Mouse (Mus musculus) thymus, adult 2 months (tissue): ENCODE measurements around the gene Adamtsl2. TPM values are rescaled to one million over a fixed set of nuclear protein-coding genes. Genes with fewer than 3 reads are reported as not detected.

Experiments
- DNase-seq: peaks from one replicate; pipeline ENCODE4 v3.0.0; 2021
- H3K27ac ChIP-seq: fragments of 200-500 bp; 2 replicates; pipeline ENCODE4 v1.5.1; 2012; ENCODE audit warnings: low read length, control low read depth; ENCODE audit not compliant: control insufficient read depth, insufficient read depth
- H3K27me3 ChIP-seq: fragments of 200-500 bp; 2 replicates; pipeline ENCODE4 v1.6.1; 2012; ENCODE audit warnings: mild to moderate bottlenecking, low read length, moderate library complexity, mixed read lengths; ENCODE audit not compliant: control insufficient read depth, insufficient read depth
- H3K36me3 ChIP-seq: fragments of 200-500 bp; 2 replicates; pipeline ENCODE4 v1.6.1; 2012; ENCODE audit warnings: mild to moderate bottlenecking, low read length, moderate library complexity; ENCODE audit not compliant: control insufficient read depth, insufficient read depth
- H3K4me1 ChIP-seq: fragments of 200-500 bp; replicated peaks from 2 replicates; pipeline ENCODE4 v1.6.1; 2012; ENCODE audit warnings: low read length; ENCODE audit not compliant: control insufficient read depth, insufficient read depth
- H3K4me3 ChIP-seq: fragments of 200-500 bp; 2 replicates; pipeline ENCODE4 v1.5.1; 2012; ENCODE audit warnings: mild to moderate bottlenecking, low read length, control low read depth, moderate library complexity; ENCODE audit not compliant: control insufficient read depth, insufficient read depth
- CTCF ChIP-seq: fragments of 200-500 bp; IDR thresholded peaks from 2 replicates; pipeline ENCODE4 v1.5.1; 2012; ENCODE audit warnings: mild to moderate bottlenecking, control low read depth, low read length, moderate library complexity, borderline replicate concordance; ENCODE audit not compliant: control insufficient read depth, poor library complexity, insufficient read depth; ENCODE audit errors: extremely low read depth
- POLR2A ChIP-seq: fragments of 200-500 bp; IDR thresholded peaks from 2 replicates; pipeline ENCODE4 v1.6.1; 2012; ENCODE audit warnings: mild to moderate bottlenecking, low read length, control low read depth, moderate library complexity; ENCODE audit not compliant: control insufficient read depth, poor library complexity, insufficient read depth; ENCODE audit errors: extremely low read depth
- WGBS: fragments of 180-500 bp; shearing (Covaris S2); methylation state at CpG from one replicate; pipeline ENCODE4 v1.1.7; 2018; 5-methylcytosine and 5-hydroxymethylcytosine counted together
- polyA plus RNA-seq: library from polyadenylated mRNA; depleted of rRNA; stranded (reverse); fragments of >200 nt; gene quantifications from 2 replicates; pipeline ENCODE4 v1.2.3, GENCODE M21; 2012

The Adamtsl2 gene
- polyA plus RNA-seq, 1 experiment, result 16.1 TPM

DNA sequence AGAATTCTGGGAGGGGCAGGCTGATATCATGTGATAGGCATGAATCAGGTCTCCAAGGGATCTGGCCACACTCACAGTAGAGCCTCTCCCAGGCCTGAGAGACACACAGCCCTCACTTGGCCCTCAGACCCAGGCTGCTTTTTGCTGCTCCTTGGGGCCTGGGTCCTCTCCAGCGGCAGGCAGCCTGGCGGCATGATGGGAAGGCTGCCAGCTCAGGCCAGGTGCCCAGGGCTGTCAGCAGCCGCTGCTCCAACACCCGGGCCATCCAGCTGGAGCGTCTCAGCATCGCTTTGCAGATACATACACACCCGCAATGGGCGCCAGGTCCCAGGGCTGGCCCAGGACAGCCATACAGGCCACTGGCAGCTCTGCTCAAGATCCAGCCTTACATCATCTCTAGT is 41.1 kb downstream of the Adamtsl2 start:
- peaks cover 56% of the 10 kb centered on the region for H3K4me1 ChIP-seq
- no peak overlapping the region for H3K4me3 ChIP-seq
- no peaks in the 10 kb centered on the region for H3K27me3 ChIP-seq
- 44% methylated on average over 8 of the region's 8 CpGs for WGBS
- no peak for TF ChIP-seq POLR2A
- no peak for TF ChIP-seq CTCF
- H3K27ac ChIP-seq, result peak overlapping the region; percentile 100
- no peaks in the 10 kb centered on the region for H3K36me3 ChIP-seq
- DNase-seq, result peak; percentile 55

DNA sequence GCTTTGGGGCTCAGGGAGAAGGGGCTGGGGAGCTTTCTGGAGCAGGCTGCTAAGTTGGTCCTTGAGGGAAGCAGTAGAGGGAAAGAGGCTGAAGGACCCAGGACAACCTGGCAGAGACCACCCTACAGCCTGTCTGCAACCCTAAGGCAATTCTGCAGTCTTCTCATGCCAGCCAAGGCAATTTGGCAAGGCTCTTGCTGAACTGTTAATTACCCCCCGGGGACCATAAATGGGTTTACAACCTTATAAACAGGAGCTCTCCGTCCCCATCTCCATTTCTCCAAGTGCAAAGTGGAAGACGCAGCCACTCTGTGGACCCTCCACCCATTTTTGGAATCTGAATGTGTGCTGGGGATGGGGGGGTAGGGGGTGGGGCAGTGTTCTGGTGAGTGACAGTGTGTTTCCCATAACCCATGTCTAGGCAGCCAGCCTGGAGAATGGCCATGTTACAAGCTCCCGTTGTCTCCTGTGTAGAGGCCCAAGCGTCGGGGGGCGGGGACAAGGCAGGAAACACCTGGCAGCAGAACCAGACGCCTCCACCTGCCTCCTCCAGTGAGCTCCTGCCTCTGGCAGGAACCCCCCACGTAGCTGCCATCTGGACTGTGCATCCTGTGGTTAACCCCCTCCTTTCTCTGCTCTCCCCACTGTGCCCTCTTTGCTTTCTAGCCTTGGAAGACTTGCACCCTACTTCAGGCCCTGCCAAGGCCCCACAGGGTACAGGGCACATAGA is 42.6 kb downstream of the Adamtsl2 start:
- 4% methylated on average over 9 of the region's 9 CpGs for WGBS
- DNase-seq, result peak; percentile 93
- peak overlapping the region; percentile 100 for H3K27ac ChIP-seq
- H3K36me3 ChIP-seq, result no peaks in the 10 kb centered on the region
- peak overlapping the region; percentile 22; the same call in 1 of the 2 replicates for H3K4me3 ChIP-seq
- TF ChIP-seq CTCF (0 out of 2 replicates have a peak, but pooled peaks have one; percentile 33), POLR2A (0 out of 2 replicates have a peak, but pooled peaks have one; percentile 45)
- peaks cover 70% of the 10 kb centered on the region for H3K4me1 ChIP-seq
- no peaks in the 10 kb centered on the region for H3K27me3 ChIP-seq

DNA sequence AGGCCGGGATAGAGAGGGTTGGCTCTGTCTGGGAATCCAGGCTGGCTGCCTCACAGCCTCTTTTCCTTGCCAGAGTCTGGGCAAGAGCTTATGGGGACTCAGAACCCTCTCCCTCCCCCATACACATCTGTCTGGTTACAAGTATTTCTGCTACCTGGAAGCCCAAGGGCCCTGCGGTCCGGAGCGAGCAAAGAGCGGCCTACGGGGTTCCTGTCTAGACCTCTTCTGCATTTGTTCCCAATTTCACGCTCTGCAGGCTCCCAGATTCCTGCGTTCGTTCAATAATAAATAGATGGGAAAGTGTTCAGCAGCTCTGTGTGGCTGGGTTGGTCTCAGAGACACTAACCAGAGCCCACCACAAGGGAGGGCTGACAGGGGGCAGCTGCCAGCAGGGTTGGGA is 43.4 kb downstream of the Adamtsl2 start:
- Histone ChIP-seq H3K27ac (peak overlapping the region; percentile 96), H3K4me1 (peaks cover 78% of the 10 kb centered on the region), H3K36me3 (no peaks in the 10 kb centered on the region), H3K27me3 (no peaks in the 10 kb centered on the region), H3K4me3 (peak overlapping the region; percentile 22; the same call in 1 of the 2 replicates)
- DNase-seq, result peak; percentile 35
- TF ChIP-seq CTCF, result no peak
- TF ChIP-seq POLR2A, result no peak
- WGBS, result 18% methylated on average over 9 of the region's 9 CpGs

DNA sequence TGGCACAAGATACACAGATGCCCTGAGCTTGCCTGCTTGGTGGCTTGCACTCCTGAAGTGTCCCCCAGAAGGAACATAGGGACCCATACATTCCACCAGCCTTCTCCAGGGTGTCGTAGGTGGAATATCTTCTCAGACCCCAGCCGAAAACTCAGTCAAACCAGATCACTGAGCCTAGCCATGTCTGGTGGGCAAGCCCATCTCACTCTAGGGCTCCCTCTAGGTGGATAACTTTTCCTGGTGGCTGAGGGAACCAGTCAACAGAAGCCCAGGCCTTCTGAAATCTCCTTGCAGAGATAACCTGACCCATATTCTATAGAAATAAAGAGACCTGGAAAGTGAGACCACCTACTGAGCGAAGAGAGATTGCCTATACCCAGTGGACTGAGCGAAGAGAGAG is 43.9 kb downstream of the Adamtsl2 start:
- peak; percentile 63 for DNase-seq
- Histone ChIP-seq H3K27me3 (no peaks in the 10 kb centered on the region), H3K4me1 (peaks cover 83% of the 10 kb centered on the region), H3K36me3 (no peaks in the 10 kb centered on the region), H3K27ac (peak overlapping the region; percentile 96), H3K4me3 (no peak overlapping the region)
- 85% methylated on average over 4 of the region's 4 CpGs for WGBS
- TF ChIP-seq CTCF (no peak), POLR2A (no peak)

DNA sequence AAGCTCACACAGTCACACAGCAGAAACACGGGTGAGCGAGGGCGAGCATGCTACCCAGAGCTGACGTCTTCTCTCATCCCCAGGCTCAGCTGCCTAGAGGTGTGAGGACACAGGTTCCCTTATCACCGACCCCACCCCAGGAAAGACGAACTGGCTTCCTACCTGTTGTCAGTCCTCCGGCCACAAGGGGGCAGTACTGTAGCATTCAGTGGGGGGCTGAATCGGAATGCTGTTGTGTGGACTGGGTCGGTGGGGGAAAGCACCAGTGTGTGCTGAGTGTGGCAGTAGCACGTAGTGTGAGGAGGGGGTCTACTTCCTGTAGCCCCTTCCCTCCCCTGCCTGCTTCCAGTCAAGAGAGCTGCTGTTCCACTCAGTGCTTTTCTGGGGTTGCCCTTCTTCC is 46.8 kb downstream of the Adamtsl2 start:
- Histone ChIP-seq H3K36me3 (no peaks in the 10 kb centered on the region), H3K27me3 (no peaks in the 10 kb centered on the region), H3K4me1 (peaks cover 75% of the 10 kb centered on the region), H3K27ac (peak overlapping the region; percentile 76), H3K4me3 (no peak overlapping the region)
- WGBS, result 46% methylated on average over 10 of the region's 10 CpGs
- peak; percentile 75 for DNase-seq
- peak; percentile 98 for TF ChIP-seq CTCF
- no peak for TF ChIP-seq POLR2A

DNA sequence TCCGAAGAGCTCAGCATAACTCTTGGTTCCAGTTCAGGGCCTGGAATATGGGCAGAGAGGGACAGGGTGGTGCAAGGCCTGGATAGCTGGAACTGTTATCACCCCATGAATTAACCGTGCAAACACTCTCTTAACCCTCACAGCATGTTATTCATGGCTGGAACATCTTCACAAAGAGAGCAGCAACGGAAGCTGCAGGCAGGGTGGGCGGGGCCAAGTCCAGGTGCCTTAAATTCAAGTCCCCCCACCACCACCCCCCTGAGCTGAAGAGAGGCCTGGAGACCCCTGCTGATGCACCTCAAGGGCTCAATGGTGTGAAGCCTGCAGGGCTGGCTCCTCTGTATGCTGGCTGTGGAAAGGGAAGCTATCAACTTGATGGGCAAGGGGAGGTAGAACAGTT is 47.3 kb downstream of the Adamtsl2 start:
- Histone ChIP-seq H3K4me3 (no peak overlapping the region), H3K27ac (peak overlapping the region; percentile 76), H3K36me3 (no peaks in the 10 kb centered on the region), H3K4me1 (peaks cover 70% of the 10 kb centered on the region), H3K27me3 (no peaks in the 10 kb centered on the region)
- peak; percentile 56 for DNase-seq
- 63% methylated on average over 4 of the region's 4 CpGs for WGBS
- TF ChIP-seq CTCF, result no peak
- TF ChIP-seq POLR2A, result no peak

DNA sequence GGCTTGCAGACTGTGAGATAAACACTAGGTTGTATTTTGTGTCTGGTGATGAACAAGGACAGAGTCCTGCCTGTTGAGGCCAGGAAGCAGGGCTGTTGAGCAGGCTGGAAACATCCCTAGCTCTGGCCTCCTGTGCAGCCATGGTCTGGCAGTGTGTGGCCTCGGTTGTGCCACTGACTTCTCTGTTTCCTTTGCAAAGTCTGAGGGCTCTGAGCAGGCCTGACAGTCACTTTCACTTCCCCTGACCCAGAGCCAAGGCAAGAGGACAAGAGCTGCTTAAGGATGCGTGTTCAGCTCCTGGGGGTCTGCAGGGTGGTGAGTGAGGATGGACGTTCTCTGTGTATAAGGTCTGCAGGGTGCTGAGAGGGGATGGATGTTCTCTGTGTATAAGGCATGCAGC is 49.8 kb downstream of the Adamtsl2 start:
- 59% methylated on average over 3 of the region's 3 CpGs for WGBS
- no peaks in the 10 kb centered on the region for H3K36me3 ChIP-seq
- no peaks in the 10 kb centered on the region for H3K27me3 ChIP-seq
- peaks cover 61% of the 10 kb centered on the region for H3K4me1 ChIP-seq
- no peak for DNase-seq
- H3K27ac ChIP-seq, result no peak overlapping the region
- TF ChIP-seq POLR2A, result no peak
- TF ChIP-seq CTCF, result no peak
- no peak overlapping the region for H3K4me3 ChIP-seq
